Mouse (Mus musculus): ENCODE measurements around the gene Gm42878. TPM values are rescaled to one million over a fixed set of nuclear protein-coding genes. Genes with fewer than 3 reads are reported as not detected.

Gm42878 gene
- polyA plus RNA-seq, 1 experiment from 2014 or later: not detected

Other genes starting within 250 kb of the Gm42878 start
- gene Trafd1, start 159.8 kb downstream of the Gm42878 start, polyA plus RNA-seq (2016; fragmentation: Nextera tagmentation; extraction: Ambion mirVana): 72.8 and 86.5 TPM in 2 replicates
- gene Naa25, start 147.5 kb downstream of the Gm42878 start, polyA plus RNA-seq (2016; fragmentation: Nextera tagmentation; extraction: Ambion mirVana): 52.9 and 54.7 TPM in 2 replicates
- 1.4 TPM in 2 replicates for gene Tmem116, start 93.6 kb downstream of the Gm42878 start, polyA plus RNA-seq (2016; fragmentation: Nextera tagmentation; extraction: Ambion mirVana)
- 150 and 156 TPM in 2 replicates for gene Erp29, start 93.0 kb downstream of the Gm42878 start, polyA plus RNA-seq (2016; fragmentation: Nextera tagmentation; extraction: Ambion mirVana)
- 0.04 TPM in 1 of 2 replicates, not detected in the other for gene Adam1b, start 42.0 kb downstream of the Gm42878 start, polyA plus RNA-seq (2016; fragmentation: Nextera tagmentation; extraction: Ambion mirVana)
- 1.4 and 1.8 TPM in 2 replicates for gene Adam1a, start within 50 bp of the Gm42878 start, polyA plus RNA-seq (2016; fragmentation: Nextera tagmentation; extraction: Ambion mirVana)
- 45.5 and 49.4 TPM in 2 replicates for gene Mapkapk5, start 423 bp upstream of the Gm42878 start, polyA plus RNA-seq (2016; fragmentation: Nextera tagmentation; extraction: Ambion mirVana)
- 104 and 111 TPM in 2 replicates for gene Aldh2, start 48.3 kb upstream of the Gm42878 start, polyA plus RNA-seq (2016; fragmentation: Nextera tagmentation; extraction: Ambion mirVana)
- 2.1 TPM in 2 replicates for gene Acad12, start 73.5 kb upstream of the Gm42878 start, polyA plus RNA-seq (2016; fragmentation: Nextera tagmentation; extraction: Ambion mirVana)
- gene Acad10, start 115.0 kb upstream of the Gm42878 start, polyA plus RNA-seq (2016; fragmentation: Nextera tagmentation; extraction: Ambion mirVana): 3.7 and 3.9 TPM in 2 replicates
- gene Brap, start 115.1 kb upstream of the Gm42878 start, polyA plus RNA-seq (2016; fragmentation: Nextera tagmentation; extraction: Ambion mirVana): 40.4 and 44.8 TPM in 2 replicates
- gene Atxn2, start 165.9 kb upstream of the Gm42878 start, polyA plus RNA-seq (2016; fragmentation: Nextera tagmentation; extraction: Ambion mirVana): 36.6 and 37.3 TPM in 2 replicates

Measured in midbrain, embryonic 10.5 days (tissue).